Mouse (Mus musculus) kidney, adult 10 weeks (tissue): ENCODE results near the gene Slc16a5. TPM values are rescaled to one million over a fixed set of nuclear protein-coding genes. Genes with fewer than 3 reads are reported as not detected.

Source experiments
- polyA plus RNA-seq: library from polyadenylated mRNA; stranded (reverse); fragments of 350-450 nt; fragmentation: Illumina TruSeq; extraction: RNeasy Lipid Tissue Mini Kit (QIAGEN cat#74804); gene quantifications from one replicate; pipeline ENCODE4 v1.2.3, GENCODE M21; 2014; ENCODE audit warnings: low read depth, low replicate concordance

Gene Slc16a5
- polyA plus RNA-seq: 15.7 TPM

GRCm38 (mm10) chr11:115462243-115462891, at the start of gene Slc16a5:
TSS of gene Slc16a5 (plus strand) at chr11:115462474.

DNA sequence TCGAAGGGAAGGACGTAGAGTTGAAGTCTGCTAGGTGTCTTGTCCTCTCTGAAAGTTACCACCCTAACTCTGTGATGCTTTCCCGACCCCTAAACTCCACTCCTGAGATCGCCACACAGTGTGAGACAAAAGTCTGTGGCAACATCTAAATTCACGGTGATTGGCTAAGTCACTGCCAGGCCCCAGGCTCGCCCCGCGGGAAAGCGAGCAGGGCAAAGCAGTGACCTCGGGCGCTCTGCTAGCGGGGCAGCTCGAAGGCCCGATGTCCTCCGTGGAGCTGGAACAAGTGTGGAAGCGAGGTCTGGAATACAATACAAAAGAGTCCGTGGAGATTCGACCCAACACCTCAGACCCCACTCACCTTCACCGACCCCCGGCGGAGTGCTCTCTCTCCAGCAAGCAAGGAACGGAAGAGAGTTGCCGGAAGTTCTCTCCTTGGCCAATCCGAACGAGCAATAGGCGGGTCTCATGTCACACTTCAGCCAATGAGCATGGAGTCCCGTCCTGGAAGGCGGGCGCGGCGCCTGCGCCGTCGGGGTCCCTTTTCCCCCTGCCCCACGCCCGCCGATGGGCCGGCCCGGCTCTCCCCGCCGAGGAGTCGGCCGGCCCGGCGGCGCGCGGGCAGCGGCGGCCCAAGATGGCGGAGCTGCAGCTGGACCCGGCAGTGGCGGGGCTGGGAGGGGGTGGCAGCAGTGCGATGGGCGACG, 42.6 kb upstream of the Slc16a5 start, which contains the start of the genes Atp5h and Kctd2:
Gene Atp5h, minus strand, starts transcription at position 432 of the 707 bp plus-strand sequence.
Gene Kctd2, plus strand, starts transcription at position 598 of the 707 bp plus-strand sequence.

GRCm38 (mm10) chr11:115439906-115440595, 22.2 kb upstream of the Slc16a5 start, which contains the start of gene Trim80:
TSS of gene Trim80 (plus strand) at chr11:115440545.

DNA sequence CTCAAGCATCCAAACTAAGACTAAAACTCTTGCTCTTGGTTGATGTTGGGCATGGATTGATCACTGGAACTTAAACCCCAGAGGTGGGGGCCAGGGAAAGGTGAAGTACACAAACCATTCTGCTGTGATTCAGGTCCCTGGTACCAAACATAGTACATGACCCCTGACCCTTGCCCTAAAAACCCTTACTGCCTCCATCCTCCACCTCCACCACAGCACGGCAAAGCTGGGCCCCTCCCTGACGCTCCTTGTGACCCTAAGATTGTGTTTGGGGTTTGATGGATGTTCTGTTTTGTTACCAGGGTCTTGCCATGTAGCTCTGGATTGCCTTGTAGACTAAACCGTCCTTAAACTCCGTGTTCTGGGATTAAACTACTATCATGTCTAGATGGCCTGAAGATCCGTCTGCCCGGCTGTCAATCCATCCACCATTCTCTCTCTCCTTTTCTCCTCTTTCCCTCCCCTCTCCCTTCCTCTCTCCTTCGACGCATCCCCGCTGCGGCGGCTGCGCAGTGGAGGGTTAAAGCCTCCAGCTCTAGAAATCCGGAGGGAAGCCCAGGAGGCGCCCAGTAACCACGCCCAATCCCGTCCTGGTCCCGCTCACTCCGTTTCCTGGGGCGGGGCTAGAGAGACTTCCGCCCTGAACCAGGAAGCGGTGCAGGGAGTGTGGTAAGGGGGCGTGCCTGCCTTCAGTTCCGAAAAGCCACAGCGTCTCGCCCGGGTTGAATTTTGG, 12.9 kb downstream of the Slc16a5 start, which contains the start of gene Armc7:
Gene Armc7, plus strand, starts transcription at position 643 of the 733 bp plus-strand sequence.

DNA sequence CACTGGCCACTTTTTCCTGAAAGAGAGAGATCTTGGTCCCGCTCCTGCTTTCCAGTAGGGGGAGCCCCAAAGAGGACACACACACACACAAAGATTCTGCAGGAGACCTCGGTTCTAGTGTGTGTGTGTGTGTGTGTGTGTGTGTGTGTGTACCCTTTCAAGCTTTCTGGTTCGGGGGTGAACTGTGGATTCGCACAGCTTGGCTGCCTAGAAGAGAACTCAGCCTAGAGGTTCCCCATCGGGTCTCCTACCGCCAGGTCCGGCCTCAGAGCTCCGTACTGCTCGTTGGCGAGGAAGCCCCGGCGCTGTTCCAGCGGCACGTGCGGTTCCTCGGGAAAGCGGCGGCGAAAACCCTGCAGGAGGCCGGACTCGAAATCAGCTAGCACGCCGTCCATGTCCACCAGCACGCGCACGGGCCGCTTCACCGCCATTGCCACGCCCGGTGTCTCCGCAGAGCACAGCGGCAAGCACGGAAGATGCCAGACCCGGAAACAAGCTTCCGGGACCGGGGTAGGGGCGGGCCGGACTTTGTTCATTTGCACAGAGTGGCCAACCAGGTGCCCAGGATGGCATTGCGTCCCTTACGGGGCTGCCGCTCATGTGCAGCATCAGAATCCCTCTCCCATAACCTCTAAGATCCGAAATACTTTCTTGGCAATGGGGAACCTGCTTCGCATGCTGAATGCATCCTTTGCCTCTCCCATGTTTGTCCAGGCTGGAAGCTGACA, 29.2 kb downstream of the Slc16a5 start, which contains the start of gene Nt5c:
Gene Nt5c, minus strand, starts transcription at position 507 of the 728 bp plus-strand sequence.

DNA sequence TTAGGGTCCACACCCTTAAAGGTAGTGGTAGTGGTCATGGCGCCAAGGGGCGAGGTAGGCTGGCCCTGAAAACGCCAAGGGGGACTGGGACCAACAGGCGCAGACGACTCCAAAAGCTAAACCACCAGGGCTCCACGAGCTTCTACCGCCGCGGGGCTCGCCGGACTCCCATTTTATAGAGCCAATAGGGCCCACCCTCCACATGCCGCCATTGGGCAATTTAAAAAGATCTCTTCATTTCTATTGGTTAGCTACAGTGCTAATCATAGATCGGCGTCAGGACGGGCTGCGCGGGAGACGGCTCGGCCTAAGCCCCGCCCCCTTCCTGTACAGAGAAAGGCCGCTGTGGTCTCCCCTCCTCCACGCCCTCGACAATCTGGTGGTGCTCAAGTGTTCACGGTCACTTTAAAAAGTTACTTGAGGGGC, 52.0 kb downstream of the Slc16a5 start, which contains the start of gene Jpt1:
Gene Jpt1, minus strand, starts transcription at position 150 of the 426 bp plus-strand sequence.

Other genes with a start within 250 kb of the Slc16a5 start
- gene Grin2c, start 195.2 kb upstream of the Slc16a5 start, polyA plus RNA-seq: not detected
- gene Fdxr, start 185.4 kb upstream of the Slc16a5 start, polyA plus RNA-seq: 2.1 TPM
- gene Fads6, start 164.8 kb upstream of the Slc16a5 start, polyA plus RNA-seq: 9.9 TPM
- not detected for gene Otop2, start 155.3 kb upstream of the Slc16a5 start, polyA plus RNA-seq
- not detected for gene Ush1g, start 140.4 kb upstream of the Slc16a5 start, polyA plus RNA-seq
- gene Otop3, start 127.7 kb upstream of the Slc16a5 start, polyA plus RNA-seq: not detected
- gene Hid1, start 94.7 kb upstream of the Slc16a5 start, polyA plus RNA-seq: not detected
- 0.12 TPM for gene Cdr2l, start 80.6 kb upstream of the Slc16a5 start, polyA plus RNA-seq
- gene Mrpl58, start 58.7 kb upstream of the Slc16a5 start, polyA plus RNA-seq: 21.0 TPM
- gene Atp5h, start 42.5 kb upstream of the Slc16a5 start, polyA plus RNA-seq: 905 TPM
- 19.2 TPM for gene Kctd2, start 42.3 kb upstream of the Slc16a5 start, polyA plus RNA-seq
- not detected for gene Trim80, start 21.9 kb upstream of the Slc16a5 start, polyA plus RNA-seq
- 0.40 TPM for gene Armc7, start 13.2 kb downstream of the Slc16a5 start, polyA plus RNA-seq
- 1.6 TPM for gene Nt5c, start 29.4 kb downstream of the Slc16a5 start, polyA plus RNA-seq
- 5.1 TPM for gene Jpt1, start 51.9 kb downstream of the Slc16a5 start, polyA plus RNA-seq
- gene Sumo2, start 73.8 kb downstream of the Slc16a5 start, polyA plus RNA-seq: 1,030 TPM
- gene Nup85, start 102.0 kb downstream of the Slc16a5 start, polyA plus RNA-seq: 17.7 TPM
- 9.5 TPM for gene Mrps7, start 141.5 kb downstream of the Slc16a5 start, polyA plus RNA-seq
- 2.0 TPM for gene Gga3, start 141.6 kb downstream of the Slc16a5 start, polyA plus RNA-seq
- 23.9 TPM for gene Mif4gd, start 150.5 kb downstream of the Slc16a5 start, polyA plus RNA-seq
- gene Slc25a19, start 165.8 kb downstream of the Slc16a5 start, polyA plus RNA-seq: 5.7 TPM
- gene Grb2, start 246.1 kb downstream of the Slc16a5 start, polyA plus RNA-seq: 57.4 TPM